Mouse (Mus musculus) brown adipose tissue, adult 24 weeks (tissue): Measurements from ENCODE around the gene Fxr1. TPM values are rescaled to one million over a fixed set of nuclear protein-coding genes. Genes with fewer than 3 reads are reported as not detected.
"Not testable (repeated sequence)": the region's sequence is repeated elsewhere in the genome, so short reads cannot be mapped to it uniquely, and the experiment has no call there.

Experiments used
- H3K27ac ChIP-seq: fragments of 200-500 bp; replicated peaks from 2 replicates; pipeline ENCODE4 v1.5.1; 2012; ENCODE audit warnings: low read depth, mild to moderate bottlenecking, low read length
- H3K4me1 ChIP-seq: fragments of 200-500 bp; 2 replicates; pipeline ENCODE4 v1.6.1; 2012; ENCODE audit warnings: low read length, mixed read lengths; ENCODE audit not compliant: control insufficient read depth, insufficient read depth, insufficient read length
- H3K4me3 ChIP-seq: fragments of 200-500 bp; 2 replicates; pipeline ENCODE4 v1.5.1; 2012; ENCODE audit warnings: low read depth, mild to moderate bottlenecking, low read length, moderate library complexity; ENCODE audit not compliant: insufficient read depth
- polyA plus RNA-seq: library from polyadenylated mRNA; stranded (reverse); fragments of >200 nt; gene quantifications from 2 replicates; pipeline ENCODE4 v1.2.4, GENCODE M21; 2012; ENCODE audit not compliant: missing spikeins, insufficient read depth, insufficient read length

The Fxr1 gene
- polyA plus RNA-seq, 1 experiment: 95.6 TPM

DNA sequence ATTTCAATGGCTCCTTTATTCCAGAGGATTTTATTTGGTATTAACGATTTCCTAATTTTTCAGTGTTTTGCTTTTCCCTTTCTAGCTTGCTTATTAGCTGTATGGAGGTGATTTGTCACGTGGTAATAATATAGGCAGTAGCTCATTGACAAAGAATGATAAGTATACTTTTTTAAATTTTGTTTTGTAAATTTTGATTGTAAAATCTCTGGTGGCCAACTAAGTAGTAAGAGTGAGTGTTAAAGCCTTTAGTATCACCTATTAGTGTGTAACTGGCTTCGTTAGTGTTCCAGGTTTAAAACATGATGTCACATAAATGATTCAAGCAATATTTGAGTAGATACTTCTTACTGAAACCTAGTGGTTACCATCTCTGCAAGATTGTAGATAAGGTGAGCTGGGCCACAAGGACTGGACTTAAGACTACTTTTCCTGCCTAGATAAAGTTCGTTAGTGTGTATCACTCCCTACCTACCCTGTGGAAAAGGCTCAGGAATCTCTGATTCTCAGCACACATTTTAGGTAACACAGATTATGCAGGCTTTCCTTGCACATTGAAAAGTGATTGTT lies 1.6 kb downstream of the Fxr1 start:
- peak overlapping the region; percentile 11; the same call in 1 of the 2 replicates for H3K4me3 ChIP-seq
- peaks cover 2% of the 10 kb centered on the region for H3K4me1 ChIP-seq
- H3K27ac ChIP-seq: no peak overlapping the region

DNA sequence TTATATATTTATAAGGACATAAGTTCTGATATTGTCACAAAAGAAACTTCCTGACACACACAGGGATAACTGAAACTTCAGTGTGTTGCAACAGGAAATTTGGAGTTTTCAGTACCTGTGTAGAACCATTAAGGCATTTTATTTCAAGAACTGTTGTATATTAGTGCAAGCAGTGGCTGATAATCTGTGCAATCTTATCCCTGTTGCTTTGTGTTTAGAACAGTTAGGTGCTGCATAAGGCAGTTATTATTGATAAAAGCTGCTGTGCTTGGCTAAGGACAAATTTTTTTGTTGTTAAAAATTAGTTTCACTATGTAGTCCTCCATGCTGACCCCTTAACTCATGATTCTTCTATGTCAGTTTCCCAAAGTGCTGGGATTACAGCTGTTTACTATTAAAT lies 9.2 kb downstream of the Fxr1 start:
- Histone ChIP-seq H3K27ac (no peak overlapping the region), H3K4me1 (peaks cover 7% of the 10 kb centered on the region), H3K4me3 (no peak overlapping the region)

GRCm38 (mm10) chr3:34030601-34031000 lies 10.9 kb downstream of the Fxr1 start:
- Histone ChIP-seq H3K27ac (no peak overlapping the region), H3K4me3 (no peak overlapping the region), H3K4me1 (peaks cover 5% of the 10 kb centered on the region; the same call in 1 of the 2 replicates)

DNA sequence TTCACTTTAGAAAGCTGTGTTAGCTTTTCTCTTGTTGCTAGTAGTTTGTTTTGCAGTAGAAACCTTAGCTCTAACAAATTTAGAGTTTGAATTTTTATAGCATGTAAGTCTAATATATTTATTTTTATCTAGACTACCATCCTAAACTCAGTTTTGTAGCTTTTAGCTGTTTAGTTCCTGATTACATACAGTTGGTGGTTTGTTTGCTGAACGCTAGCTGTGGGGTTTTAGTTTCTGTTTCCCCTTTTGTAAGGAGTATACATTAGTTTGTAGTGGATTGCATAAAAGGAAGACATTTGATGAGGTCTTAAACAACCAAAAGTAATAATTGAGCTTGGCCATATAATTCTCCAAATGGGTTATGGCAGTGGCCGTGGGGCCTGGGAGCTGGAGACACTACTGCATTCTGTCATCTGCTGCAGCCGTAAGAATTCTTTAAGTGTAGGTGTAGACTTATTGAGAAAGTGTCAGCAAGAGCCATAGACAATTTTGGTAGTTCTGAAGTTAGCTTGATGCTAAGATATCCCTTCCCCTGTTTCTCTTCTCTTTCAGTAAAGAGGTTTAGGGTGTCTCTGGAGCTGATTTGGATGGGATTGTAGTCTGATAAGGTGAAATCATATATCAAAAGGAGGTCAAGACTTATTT lies 14.1 kb downstream of the Fxr1 start:
- Histone ChIP-seq H3K4me3 (peak overlapping the region; percentile 33; the same call in 1 of the 2 replicates), H3K4me1 (peaks cover 8% of the 10 kb centered on the region; the same call in 1 of the 2 replicates), H3K27ac (no peak overlapping the region)

DNA sequence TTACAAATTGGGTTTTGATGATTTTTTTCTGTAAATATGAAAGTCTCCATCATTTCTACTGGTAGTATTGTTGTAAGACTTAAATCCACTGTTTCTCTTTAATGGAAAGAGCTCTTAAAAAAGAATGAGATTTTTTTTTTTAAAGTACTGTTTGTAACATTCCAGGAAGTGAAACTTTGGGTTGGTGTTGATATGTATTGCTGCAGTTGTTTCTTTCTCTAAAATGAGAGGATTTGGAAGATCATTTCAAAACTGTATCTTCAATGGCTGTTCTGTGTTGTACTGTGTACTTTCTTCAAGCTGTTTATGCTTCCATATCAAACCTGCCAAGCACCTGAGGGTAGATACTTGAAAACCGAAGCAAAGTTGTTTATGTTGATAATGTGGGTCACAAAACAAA lies 15.1 kb downstream of the Fxr1 start:
- Histone ChIP-seq H3K4me1 (peaks cover 8% of the 10 kb centered on the region; the same call in 1 of the 2 replicates), H3K27ac (no peak overlapping the region), H3K4me3 (no peak overlapping the region)

GRCm38 (mm10) chr3:34035706-34036105 lies 16.0 kb downstream of the Fxr1 start:
- Histone ChIP-seq H3K4me1 (peaks cover 8% of the 10 kb centered on the region; the same call in 1 of the 2 replicates), H3K4me3 (no peak overlapping the region), H3K27ac (peak overlapping the region; percentile 65; the same call in 1 of the 2 replicates)

DNA sequence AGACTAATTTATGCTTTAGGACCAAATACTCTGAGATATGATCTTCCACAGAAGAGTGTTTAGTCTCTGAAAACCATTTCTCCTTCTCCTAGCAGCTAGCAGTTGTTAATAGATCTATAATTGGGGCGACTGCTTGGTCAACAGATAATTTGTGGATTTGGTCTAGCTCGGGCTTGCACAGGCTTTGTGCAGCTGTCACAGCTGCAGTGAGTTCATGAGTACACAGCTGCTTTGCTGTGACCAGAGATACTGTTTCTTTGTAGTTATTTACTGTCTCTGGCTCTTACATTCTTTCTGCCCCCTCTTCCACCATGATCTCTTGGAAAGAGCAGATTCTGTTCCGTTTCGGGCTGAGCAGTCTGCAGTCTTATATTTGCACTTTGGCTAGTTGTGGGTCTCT lies 22.2 kb downstream of the Fxr1 start:
- H3K4me3 ChIP-seq: no peak overlapping the region
- H3K27ac ChIP-seq: no peak overlapping the region
- H3K4me1 ChIP-seq: no peaks in the 10 kb centered on the region

- H3K4me3 ChIP-seq: no peak overlapping the region
- H3K27ac ChIP-seq: no peak overlapping the region
- H3K4me1 ChIP-seq: no peaks in the 10 kb centered on the region
These were observed 42.6 kb downstream of the Fxr1 start for GRCm38 (mm10) chr3:34062352-34062751.

GRCm38 (mm10) chr3:34068943-34069342 lies 49.2 kb downstream of the Fxr1 start:
- H3K4me3 ChIP-seq: not testable (repeated sequence)

GRCm38 (mm10) chr3:34072726-34073125 lies 53.0 kb downstream of the Fxr1 start:
- H3K4me3 ChIP-seq: no peak overlapping the region
- no peak overlapping the region for H3K27ac ChIP-seq
- H3K4me1 ChIP-seq: no peaks in the 10 kb centered on the region

More at GRCm38 (mm10) chr3:34068943-34069342, 49.2 kb downstream of the Fxr1 start:
- not testable (repeated sequence) for H3K27ac ChIP-seq, H3K4me1 ChIP-seq

GRCm38 (mm10) chr3:34076058-34076759 lies 56.5 kb downstream of the Fxr1 start:
- Histone ChIP-seq H3K4me1 (peaks cover 4% of the 10 kb centered on the region), H3K27ac (0 out of 2 replicates have a peak overlapping the region, but pooled peaks have one; percentile 47), H3K4me3 (no peak overlapping the region)

GRCm38 (mm10) chr3:34080900-34081662 lies 61.3 kb downstream of the Fxr1 start, which contains the start of gene Dnajc19:
TSS of gene Dnajc19 (minus strand) at chr3:34081321.
- H3K27ac ChIP-seq: peak within 1 kb of the TSS; percentile 83
- peaks cover 4% of the 10 kb centered on the region for H3K4me1 ChIP-seq
- peak within 1 kb of the TSS; percentile 88 for H3K4me3 ChIP-seq

DNA sequence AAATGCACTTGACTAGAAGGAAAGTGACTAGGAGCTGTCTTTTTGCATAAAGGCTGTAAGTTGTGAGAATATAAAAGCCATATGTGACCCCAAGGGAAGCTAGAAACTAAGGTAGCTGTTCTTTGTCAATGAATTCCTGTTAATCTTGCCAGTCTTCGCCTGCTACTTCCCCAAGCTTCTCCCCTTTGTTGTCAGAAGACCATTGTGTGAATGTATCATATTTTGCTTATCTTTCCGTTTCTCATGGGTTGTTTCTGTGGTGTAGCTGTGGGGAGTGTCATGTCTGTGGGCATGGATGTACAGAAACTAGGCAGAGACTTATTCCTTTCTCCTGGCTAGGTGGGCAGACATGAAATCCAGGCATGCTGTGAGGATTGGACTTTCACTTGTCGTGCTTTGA lies 62.2 kb downstream of the Fxr1 start:
- H3K27ac ChIP-seq: no peak overlapping the region
- H3K4me3 ChIP-seq: no peak overlapping the region
- H3K4me1 ChIP-seq: peaks cover 4% of the 10 kb centered on the region

DNA sequence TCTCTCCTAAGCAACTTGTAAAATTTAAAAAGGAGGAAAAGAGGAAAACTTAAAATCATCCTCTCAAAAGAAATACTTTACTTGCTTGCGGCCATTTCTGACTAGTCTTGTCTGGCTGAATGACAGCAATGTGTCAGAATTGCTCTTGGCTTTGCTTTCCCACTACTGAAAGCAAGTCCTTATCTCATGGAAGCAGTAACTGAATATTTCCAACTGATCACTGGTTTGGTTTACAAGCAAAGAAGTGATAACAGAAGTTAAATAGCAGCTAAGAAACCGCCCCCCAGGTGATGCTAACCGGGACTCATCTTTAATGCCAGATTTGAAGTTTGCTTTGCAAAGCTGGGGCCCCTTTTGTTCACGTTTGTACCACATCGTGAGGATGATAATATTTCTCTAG lies 63.9 kb downstream of the Fxr1 start:
- peaks cover 4% of the 10 kb centered on the region for H3K4me1 ChIP-seq
- no peak overlapping the region for H3K27ac ChIP-seq
- no peak overlapping the region for H3K4me3 ChIP-seq

- H3K27ac ChIP-seq: no peak overlapping the region
- H3K4me3 ChIP-seq: no peak overlapping the region
- H3K4me1 ChIP-seq: no peaks in the 10 kb centered on the region
These were observed 83.1 kb downstream of the Fxr1 start for GRCm38 (mm10) chr3:34102891-34103290.
